Mouse (Mus musculus) heart, postnatal 14 days (tissue): ENCODE data around the gene Srd5a3. TPM values are rescaled to one million over a fixed set of nuclear protein-coding genes. Genes with fewer than 3 reads are reported as not detected.

Source experiments
- DNase-seq, 2 experiments: peaks; one replicate each; pipeline ENCODE4 v3.0.0; 2021 to 2022
- intact Hi-C: fragments of 180-260 bp; cut with DNase I; formaldehyde crosslinking; loops from one replicate; pipeline ENCODE4 v1.15.1; 2025
- total RNA-seq, 2 experiments: library from RNA; stranded (reverse); gene quantifications; 2 replicates each; pipeline ENCODE4 v1.2.3; 2021

Gene Srd5a3
- total RNA-seq, 2 experiments from 2014 or later: 11.2 to 15.0 TPM

DNA sequence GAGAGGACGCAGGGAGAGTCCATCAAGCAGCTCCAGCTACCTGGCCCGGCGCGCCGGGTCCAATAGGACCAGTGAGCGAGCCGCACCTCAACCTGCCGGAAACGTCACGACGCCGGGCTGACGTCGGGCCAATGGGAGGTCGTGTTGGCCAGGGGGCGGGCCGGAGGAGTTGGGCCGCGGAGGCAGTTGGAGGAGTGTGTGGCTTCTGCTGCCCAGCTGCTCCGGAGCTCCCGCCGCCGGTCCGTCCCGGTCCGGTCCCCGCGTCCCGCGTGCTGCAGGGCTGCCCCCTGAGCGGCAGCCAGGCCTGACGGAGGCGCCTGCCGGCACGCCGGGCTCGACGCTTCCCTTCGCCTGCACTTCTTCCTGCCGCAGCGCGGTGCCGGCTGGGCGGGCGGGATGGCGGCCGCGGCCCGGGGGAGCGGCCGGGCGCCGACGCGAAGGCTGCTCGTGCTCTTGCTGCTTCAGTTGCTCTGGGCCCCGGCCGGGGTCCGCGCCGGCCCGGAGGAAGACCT is 43.7 kb downstream of the Srd5a3 start, which contains the start of gene Tmem165:
Tmem165 (plus strand) TSS at position 131 of the 512 bp plus-strand sequence.
- DNase-seq: peak; percentile 94 to 96
- intact Hi-C loops: loop anchor here (2.0 kb wide), 1 partner anchor 43 kb away; the partner anchor contains the start of gene Srd5a3

DNA sequence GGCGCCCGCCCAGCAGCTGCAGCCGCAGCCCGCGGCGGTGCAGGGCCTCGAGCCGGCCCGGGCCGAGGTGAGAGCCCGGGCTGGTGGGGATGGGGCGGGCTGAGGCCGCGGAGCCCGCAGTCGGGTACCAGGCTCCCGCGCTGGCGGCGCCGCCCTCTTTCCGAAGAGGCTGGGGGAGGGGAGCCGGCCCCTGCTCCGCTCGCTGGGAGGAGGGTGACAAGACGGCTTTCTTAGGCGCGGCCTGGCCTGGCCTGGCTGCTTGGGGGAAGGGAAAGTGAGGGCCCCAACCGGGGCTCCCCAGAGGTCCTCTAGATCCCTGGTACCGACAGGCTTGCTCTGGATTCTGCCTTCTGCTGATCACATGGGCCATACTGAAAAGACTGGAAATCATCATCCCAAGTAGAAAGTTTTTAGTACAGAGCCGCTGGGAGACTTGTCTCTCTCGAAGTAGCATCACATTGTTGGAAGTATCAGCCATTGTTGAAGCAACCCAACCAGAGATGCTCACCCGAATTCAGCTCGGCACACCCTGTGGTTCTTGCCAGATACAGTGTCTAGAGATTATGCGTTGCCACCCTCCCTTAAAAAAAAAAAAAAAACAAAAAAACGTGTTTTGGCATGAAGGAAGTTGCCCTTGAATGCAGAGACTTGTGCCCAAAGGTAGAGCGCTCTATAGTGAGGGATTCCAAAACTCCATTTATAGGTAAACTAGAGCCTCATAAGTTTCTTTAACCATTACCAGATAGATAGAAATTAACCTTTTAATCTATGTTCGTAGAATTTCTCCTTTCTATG is 44.4 kb downstream of the Srd5a3 start:
- intact Hi-C loops: loop anchor here (2.0 kb wide), 1 partner anchor 44 kb away; the partner anchor contains the start of gene Srd5a3
- DNase-seq: peak; percentile 76 to 80

DNA sequence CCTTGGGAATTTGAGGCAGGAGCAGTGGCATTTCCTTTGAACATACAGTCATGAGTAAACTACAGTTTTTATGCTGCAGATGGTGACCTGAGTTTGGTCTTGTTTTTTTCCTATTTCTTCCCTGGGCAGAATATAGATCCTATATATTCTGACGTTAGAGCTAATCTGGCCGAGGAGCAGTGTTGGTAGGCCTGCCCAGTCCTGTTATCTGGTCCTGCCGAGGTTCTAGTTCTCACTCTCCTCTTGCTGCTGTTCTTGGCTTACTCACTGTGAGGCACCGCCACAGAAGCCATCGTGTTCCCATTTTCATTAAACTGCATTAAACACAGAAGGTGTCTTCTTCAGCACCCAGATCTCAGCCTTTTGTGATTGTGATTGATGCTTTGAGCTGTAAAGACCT is 47.8 kb downstream of the Srd5a3 start:
- no peak for DNase-seq
- intact Hi-C loops: no loop called here

DNA sequence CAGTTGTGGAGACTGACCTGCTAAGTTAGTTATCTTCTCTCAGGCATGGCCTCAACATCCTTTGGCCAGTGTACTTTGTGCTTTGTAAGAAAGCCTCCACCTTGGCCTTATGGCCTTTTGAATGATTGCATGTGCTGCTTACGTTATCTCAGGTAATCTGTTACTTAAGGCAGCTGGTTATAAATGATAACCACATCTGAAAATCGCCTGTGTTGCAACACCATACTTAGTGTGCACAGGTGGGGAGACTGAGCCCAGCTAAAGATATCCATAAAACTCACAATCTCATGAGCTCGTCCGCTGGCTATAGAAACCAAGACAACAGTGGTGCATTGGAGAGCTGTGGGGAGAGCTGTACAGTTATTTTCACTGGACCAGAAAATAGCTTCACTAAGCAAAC is 50.5 kb downstream of the Srd5a3 start:
- no peak for DNase-seq
- intact Hi-C loops: no loop called here

DNA sequence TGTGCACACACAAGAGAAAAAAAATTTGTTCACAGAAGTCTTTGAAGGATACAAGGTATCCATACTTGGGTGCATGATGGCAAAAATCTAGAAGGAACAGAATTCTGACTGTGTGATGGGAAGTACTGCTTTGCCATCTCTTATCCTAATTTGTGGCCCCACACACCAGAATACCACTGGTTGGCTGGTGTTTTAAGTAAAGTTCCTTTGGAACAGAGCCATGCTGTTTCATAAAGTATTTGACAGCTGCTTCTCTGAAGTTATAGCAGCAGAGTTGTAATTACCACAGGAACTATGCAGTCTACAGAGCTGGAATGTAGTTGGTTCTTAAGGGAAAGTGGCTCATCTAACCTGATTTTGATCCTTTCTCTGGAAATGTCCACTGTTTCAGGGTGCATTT is 53.0 kb downstream of the Srd5a3 start:
- DNase-seq: no peak
- intact Hi-C loops: no loop called here

DNA sequence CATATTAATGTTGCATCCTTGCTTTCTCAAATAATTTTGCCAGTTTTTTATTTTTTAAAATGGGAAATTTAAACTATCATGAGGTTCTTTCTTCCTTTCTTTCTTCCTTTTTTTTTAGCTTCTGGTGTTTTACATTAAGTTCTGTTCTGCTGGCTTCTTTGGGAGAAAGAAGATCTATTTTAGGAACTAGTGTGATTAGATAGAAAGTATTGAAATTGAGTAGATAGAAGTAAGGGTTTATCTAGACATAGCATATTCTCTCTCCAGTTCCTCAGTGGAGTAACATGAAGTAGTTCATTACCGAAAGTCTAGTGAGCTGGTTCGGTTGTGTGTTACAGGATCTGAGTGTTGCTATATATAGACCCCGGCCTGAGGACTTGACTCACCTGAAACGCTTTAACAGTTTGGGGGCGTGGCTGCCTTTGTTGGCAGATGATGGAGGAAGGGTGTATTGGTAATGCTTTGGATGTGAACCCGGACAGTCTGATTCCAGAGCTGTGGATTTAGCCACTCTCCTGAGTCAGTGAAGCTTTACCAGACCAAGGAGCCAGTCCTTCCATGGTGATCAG is 54.4 kb downstream of the Srd5a3 start:
- intact Hi-C loops: no loop called here
- no peak for DNase-seq

DNA sequence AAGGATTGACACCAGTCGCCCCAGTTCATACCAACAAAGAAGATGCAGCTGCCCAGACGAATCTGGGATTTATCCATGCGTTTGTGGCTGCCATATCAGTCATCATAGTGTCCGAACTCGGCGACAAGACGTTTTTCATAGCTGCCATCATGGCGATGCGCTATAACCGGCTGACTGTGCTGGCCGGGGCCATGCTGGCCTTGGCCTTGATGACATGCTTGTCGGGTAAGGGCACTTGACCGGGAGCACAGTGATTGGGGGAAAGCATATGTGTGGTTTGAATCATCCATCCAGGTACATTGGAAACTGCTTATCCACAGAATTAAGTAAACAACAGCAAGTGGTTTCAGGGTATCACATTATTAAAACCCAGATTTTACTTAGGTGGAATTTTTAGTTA is 59.3 kb downstream of the Srd5a3 start:
- intact Hi-C loops: no loop called here
- DNase-seq: no peak

DNA sequence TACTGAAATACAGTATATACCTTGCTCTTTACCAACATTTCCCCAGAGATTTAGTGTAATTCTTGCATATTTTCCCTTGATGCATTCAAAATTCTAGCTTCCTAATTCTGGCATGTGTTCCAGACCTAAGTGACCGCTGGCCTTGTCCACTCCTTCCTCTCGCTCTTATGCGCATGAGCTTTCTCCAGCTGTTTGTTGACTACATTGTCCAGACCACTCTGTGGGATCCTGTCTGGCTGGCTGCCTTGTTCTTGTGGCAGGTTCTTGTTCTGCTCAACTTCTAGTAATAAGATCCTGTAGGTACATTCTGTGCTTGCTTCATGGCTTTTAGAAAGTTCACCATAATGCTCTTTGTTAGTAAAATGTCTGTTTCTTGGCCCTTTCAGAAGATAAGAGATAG is 63.1 kb downstream of the Srd5a3 start:
- intact Hi-C loops: no loop called here
- DNase-seq: peak; percentile 22 to 31

Other genes starting within 250 kb of the Srd5a3 start
- gene Kdr, start 161.8 kb upstream of the Srd5a3 start, total RNA-seq: 100 to 1,000 TPM in 1 of 2 experiments, 10 to 100 TPM in 1; 89.7 to 101 TPM
- gene Tmem165, start 43.6 kb downstream of the Srd5a3 start, total RNA-seq: 10 to 100 TPM; 26.8 to 30.4 TPM
- gene Clock, start 164.5 kb downstream of the Srd5a3 start, total RNA-seq: 10 to 100 TPM; 33.5 to 34.0 TPM
- not detected for gene Pdcl2, start 190.9 kb downstream of the Srd5a3 start, total RNA-seq
- not detected for gene Nmu, start 223.5 kb downstream of the Srd5a3 start, total RNA-seq